Mouse (Mus musculus) cerebellum, postnatal 25 days (tissue): ENCODE results near the gene Lyst.
A peak's percentile ranks its signal among the peaks of the same experiment; 100 is the strongest.
"Not testable (repeated sequence)": the region's sequence is repeated elsewhere in the genome, so short reads cannot be mapped to it uniquely, and the experiment has no call there.

Source experiments
- DNase-seq, 2 experiments: peaks; one replicate each; pipeline ENCODE4 v3.0.0; 2021; ENCODE audit warnings: mixed read lengths in 2 of 2

Lyst gene

GRCm38 (mm10) chr13:13638725-13639124 lies 48.5 kb downstream of the Lyst start:
- no peak for DNase-seq

GRCm38 (mm10) chr13:13647296-13647695 lies 57.1 kb downstream of the Lyst start:
- no peak for DNase-seq

- no peak for DNase-seq
Observed at GRCm38 (mm10) chr13:13655453-13655852, 65.3 kb downstream of the Lyst start.

GRCm38 (mm10) chr13:13666103-13666502 lies 75.9 kb downstream of the Lyst start:
- DNase-seq = not testable (repeated sequence)

GRCm38 (mm10) chr13:13670669-13671068 lies 80.5 kb downstream of the Lyst start:
- DNase-seq = no peak

GRCm38 (mm10) chr13:13671585-13672328 lies 81.6 kb downstream of the Lyst start:
- no peak for DNase-seq

GRCm38 (mm10) chr13:13674669-13675343 lies 84.6 kb downstream of the Lyst start:
- DNase-seq = no peak

- peak in 1 of 2 experiments; percentile 20 for DNase-seq
Observed at GRCm38 (mm10) chr13:13677871-13678270, 87.7 kb downstream of the Lyst start.

- no peak for DNase-seq
Observed at GRCm38 (mm10) chr13:13681642-13682041, 91.4 kb downstream of the Lyst start.

- no peak for DNase-seq
Observed at GRCm38 (mm10) chr13:13703476-13703875, 113.3 kb downstream of the Lyst start.

GRCm38 (mm10) chr13:13721435-13721834 lies 131.2 kb downstream of the Lyst start:
- not testable (repeated sequence) for DNase-seq

- no peak for DNase-seq
Observed at GRCm38 (mm10) chr13:13723293-13723692, 133.1 kb downstream of the Lyst start.

GRCm38 (mm10) chr13:13723786-13724185 lies 133.6 kb downstream of the Lyst start:
- DNase-seq = no peak

- no peak for DNase-seq
Observed at GRCm38 (mm10) chr13:13739232-13739631, 149.0 kb downstream of the Lyst start.

- DNase-seq = no peak
Observed at GRCm38 (mm10) chr13:13745911-13746310, 155.7 kb downstream of the Lyst start.

GRCm38 (mm10) chr13:13775778-13776494 lies 185.7 kb downstream of the Lyst start:
- peak in 1 of 2 experiments; percentile 42 for DNase-seq

GRCm38 (mm10) chr13:13777052-13777451 lies 186.9 kb downstream of the Lyst start:
- DNase-seq = no peak

GRCm38 (mm10) chr13:13777696-13778095 lies 187.5 kb downstream of the Lyst start:
- DNase-seq = no peak

GRCm38 (mm10) chr13:13778837-13779458 lies 188.8 kb downstream of the Lyst start:
- DNase-seq = no peak

- DNase-seq = no peak
Observed at GRCm38 (mm10) chr13:13780271-13780670, 190.1 kb downstream of the Lyst start.

GRCm38 (mm10) chr13:13781026-13781425 lies 190.8 kb downstream of the Lyst start:
- DNase-seq = no peak

GRCm38 (mm10) chr13:13783296-13783695 lies 193.1 kb downstream of the Lyst start:
- no peak for DNase-seq

GRCm38 (mm10) chr13:13783894-13784419 lies 193.8 kb downstream of the Lyst start, which contains the start of gene Gng4:
Gng4 (plus strand) TSS chr13:13784059.
- peak; percentile 34 to 56 for DNase-seq
